Mouse (Mus musculus) embryo, embryonic 11 days (tissue): ENCODE results near the gene Gpr33.
A peak's percentile ranks its signal among the peaks of the same experiment; 100 is the strongest.

Experiments
- DNase-seq: peaks from one replicate; pipeline ENCODE4 v3.0.0-alpha.2; 2015

The Gpr33 gene

GRCm38 (mm10) chr12:52027963-52028362 is at the start of gene Gpr33:
Gene Gpr33 (minus strand): TSS chr12:52028063.
- DNase-seq = no peak

- DNase-seq = no peak
These were observed 21.5 kb upstream of the Gpr33 start for GRCm38 (mm10) chr12:52049324-52049723.

DNA sequence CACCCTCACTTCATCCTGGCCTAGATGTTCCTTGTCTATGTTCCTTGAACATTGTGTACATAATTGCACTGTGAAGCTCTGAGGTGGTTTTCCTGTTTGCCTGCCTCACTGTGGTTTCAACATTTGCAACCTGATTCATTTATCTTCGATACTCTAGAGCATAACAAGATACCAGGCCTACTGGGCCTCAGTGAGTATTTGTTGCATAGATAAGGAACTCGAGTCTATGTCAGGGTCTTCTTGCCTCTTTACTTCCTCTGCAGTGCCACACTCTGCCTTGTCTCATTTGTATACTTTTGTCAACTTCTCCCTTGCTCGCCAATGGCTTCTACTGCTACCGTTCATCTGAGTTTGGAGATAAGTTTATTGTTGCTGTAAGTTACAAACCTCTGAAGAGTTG is 18.5 kb upstream of the Gpr33 start:
- DNase-seq = no peak

DNA sequence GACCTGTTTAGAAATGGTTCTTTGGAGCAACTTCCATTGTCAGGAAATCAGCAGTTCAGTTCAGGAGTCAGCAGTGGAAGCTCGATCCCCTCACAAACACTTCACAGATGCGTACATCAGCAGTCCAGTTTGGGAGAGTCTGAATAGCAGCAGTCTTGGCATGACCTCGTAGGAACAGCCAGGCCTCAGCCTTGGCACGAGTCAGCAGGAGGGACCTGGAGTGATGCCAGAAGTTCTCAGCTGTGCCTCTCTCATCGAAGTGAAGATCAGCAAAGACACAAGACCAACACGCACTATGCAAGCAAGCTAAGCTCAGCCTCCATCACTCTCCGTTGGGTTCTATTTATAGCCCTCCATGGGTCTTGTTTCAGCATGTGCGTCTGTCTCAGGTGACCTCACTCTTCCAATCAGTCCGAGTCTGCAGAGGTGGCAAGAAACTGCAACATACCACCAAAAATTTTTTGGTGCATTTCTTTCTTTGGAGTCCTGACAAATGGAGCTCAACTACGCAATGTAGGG is 15.0 kb upstream of the Gpr33 start:
- no peak for DNase-seq

- peak; percentile 59 for DNase-seq
These were observed 10.5 kb upstream of the Gpr33 start for GRCm38 (mm10) chr12:52038352-52038751.

DNA sequence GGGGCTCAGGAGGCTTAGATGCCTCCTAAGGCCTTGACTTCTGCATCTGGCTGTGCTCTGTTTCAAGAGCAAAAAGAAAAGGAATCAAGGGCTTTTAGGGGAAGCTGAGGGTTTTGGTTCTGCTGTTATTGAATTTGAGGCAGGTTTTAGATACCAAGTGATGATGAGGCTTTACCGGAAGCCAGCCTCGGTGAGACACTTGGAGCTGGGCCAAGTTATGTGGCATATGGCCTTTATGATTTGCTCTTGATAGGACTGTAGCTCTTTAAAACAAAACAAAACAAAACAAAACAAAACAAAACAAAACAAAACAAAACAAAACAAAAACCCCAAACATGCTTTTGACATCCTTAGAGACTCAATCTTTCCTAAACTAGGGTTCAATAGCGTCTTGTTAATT is 7.1 kb upstream of the Gpr33 start:
- no peak for DNase-seq

DNA sequence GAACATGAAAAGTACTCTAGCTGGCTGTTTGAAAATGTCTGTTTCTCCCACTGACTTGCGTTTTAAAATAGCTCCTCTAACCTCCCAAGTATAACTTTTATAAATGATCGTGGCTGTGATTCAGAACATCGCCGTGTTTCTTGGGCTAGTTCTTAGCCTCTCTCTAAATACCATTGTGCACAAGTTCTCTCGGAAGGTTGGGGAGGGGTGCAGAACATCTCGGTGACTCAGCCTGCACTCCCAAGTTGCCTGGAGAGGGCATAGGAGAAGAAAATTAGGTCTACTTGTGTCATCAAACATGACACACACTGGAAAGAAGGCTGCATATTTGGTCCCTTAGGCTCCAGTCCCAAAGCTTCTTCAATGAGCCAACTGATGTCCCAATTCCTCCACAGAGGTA is 4.4 kb upstream of the Gpr33 start:
- DNase-seq = no peak

DNA sequence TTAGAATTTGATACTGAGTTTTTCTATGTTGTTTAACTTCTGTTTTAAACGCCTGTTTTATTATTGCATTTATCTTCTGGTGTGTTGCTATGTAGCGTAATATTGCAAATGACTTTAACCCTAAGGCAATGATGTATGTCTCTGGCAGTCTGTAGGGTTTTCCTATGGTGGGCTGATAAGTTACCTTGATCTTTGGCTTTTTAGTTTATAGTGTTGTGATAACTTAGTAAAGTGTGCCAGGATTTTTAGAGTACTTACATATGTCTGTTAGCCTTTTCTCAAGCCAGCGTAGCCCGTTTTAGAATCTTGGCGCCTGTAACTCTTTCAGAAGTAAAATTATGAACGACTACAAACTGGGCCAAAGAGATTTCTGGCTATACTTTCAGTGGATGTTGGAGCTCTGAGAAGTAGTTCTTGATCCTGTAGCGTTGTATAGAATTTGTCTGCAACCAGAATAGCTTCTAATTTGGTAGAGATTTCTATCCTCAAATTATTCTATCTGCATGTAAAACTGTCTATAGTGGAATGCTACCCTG is 13.3 kb downstream of the Gpr33 start:
- DNase-seq = no peak

GRCm38 (mm10) chr12:52014044-52014443 is 13.8 kb downstream of the Gpr33 start:
- DNase-seq = no peak

DNA sequence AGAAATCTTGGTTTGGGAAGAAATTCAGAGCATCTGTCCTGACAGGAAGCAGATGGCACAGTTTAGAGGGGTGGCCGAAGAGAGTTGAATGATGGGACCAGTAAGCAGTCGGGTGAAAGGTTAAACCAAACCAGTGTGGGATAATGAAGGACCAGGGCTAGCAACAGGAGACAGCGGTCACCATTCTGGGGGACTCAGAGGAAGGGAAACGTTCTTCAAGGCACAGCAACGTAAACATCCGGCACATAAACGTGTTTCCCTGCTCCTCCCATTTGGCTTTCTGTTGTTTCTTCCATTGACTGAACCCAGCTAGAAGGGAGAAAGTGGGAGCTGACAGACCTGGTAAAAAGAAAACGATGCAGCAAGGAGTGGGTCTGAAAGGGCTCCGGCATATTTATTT is 14.6 kb downstream of the Gpr33 start:
- DNase-seq = peak; percentile 28

DNA sequence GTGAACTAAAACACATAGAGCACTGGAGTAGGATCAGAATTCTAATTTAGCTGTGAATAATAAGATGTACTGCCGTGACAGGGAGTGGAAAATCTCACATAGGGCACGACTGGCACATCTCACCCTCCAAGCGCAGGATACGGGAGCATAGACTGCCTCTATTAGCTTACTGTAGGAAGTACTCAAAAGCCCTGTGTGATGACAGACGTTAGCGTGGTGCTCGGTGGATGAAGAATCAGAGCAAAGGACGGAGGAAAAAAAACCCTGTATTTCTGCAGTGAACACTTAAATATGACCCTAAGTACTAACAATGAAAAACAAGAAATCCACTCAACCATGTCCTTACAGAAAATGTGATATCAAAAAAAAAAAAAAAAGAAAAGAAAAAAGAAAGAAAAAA is 15.7 kb downstream of the Gpr33 start:
- no peak for DNase-seq

DNA sequence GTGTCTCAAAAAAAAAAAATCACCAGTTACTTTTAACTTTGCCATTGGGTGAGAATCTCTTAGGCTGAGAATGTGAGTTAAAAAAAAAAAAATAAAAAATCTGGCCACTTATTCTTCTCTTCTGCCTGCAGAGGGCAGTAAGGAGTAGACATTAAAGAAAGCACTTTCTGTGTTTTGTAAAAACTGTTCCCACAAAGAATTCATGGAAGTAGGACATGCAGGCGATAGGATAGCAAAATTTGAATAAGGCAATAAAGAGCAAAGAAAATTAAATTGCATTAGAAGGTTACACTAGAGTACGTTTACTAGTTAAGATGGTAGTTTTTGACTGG is 17.3 kb downstream of the Gpr33 start:
- peak; percentile 78 for DNase-seq

DNA sequence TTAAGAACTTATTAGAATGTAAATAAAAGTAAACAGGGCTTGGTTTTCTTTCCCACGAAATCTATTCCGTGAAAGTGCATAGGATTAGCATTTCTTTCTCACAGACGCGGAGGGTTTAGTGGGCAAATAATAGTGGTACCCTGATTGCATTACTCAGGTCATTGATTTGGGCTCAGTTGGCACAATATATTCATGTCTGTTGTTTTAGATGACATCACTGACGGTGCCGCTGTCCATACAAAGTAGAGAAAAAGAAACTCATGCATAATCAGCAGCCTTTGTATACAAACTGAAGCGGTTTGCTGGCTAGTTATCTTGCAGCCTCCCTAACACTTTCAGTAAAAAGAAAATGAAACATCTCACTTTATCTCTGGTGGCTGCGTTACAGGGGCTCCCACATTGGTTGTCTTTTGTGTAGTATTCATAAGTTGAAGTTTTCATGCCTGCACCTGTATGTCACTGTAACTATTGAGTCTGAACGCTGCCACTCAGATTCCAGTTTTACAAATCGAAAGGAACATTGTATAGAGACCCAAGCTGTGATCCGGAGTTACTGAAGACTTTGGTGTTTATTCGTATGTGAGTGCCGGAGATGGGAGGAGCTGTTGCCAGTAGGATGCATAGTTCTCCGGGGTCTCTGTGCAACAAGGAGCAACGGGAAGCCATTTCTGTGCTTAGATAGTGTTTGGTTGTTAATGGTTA is 17.8 kb downstream of the Gpr33 start:
- peak; percentile 22 for DNase-seq

GRCm38 (mm10) chr12:52006633-52006994 is 21.2 kb downstream of the Gpr33 start:
- no peak for DNase-seq

DNA sequence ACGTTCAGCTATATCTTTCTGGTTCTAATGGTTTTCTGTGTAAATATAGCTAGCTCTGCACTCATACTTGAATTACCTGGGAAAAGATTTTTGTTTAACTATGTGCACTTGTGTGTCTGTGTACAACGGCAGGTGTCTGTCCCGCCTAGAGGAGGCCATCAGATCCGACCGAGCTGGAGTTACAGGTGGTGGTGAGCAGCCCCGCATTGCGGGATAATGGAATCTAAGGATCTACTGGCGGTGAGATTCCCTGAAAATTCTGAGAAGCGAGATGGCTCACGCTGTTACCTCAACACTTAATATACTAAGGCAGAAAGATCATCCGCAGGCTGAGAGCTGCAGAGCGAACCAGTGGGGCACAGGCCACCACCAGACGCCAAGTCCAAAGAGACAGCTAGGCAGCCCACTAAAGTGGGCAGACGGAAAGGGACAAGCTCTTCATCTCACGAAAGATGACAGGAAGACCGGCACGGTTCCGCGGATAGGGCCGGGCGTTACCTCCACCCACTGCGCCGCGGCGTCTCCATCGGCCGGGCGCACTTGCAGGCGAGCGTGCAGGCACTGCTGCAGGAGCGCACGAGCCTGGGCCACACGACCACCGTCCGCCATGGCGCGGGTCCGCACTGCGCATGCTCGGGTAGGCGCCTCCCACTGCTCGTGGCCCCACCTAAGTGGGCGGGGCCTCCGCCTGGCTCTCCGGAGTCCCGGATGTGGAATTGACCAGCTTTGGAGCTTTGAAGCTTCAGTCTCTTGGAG is 21.8 kb downstream of the Gpr33 start, which contains the start of gene Dtd2:
TSS of gene Dtd2 (minus strand) at position 625 of the 756 bp plus-strand sequence.
- peak; percentile 94 for DNase-seq

GRCm38 (mm10) chr12:52002746-52003145 is 25.1 kb downstream of the Gpr33 start:
- no peak for DNase-seq

- peak; percentile 80 for DNase-seq
These were observed 26.3 kb downstream of the Gpr33 start for GRCm38 (mm10) chr12:52001544-52001943.

DNA sequence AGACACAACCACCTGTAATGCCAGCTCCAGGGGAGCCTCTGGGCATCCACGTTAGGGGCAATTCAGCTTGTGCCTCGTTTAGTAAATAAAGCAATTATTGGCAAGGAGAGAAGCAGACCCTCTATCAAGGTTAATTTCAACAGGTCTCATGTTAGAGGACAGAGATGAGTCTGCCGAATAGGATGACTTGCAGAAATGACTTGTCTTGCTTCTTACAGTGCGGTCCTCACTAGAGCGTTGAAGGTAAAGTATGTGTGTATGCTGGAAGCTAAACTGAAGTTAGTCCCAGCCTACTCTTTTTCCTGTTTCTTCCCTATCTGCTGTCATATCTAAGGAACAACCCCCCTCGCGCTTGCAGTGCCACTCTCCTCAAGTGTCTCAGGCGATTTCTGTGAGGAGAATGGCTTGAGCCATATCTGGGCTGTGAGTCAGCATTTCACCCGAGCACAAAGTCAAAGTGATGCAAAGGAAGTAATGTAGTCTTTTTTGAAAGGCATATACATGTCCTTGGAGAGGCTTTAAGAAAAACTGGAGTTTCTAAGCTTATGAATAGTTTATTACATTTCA is 29.4 kb downstream of the Gpr33 start:
- DNase-seq = no peak

DNA sequence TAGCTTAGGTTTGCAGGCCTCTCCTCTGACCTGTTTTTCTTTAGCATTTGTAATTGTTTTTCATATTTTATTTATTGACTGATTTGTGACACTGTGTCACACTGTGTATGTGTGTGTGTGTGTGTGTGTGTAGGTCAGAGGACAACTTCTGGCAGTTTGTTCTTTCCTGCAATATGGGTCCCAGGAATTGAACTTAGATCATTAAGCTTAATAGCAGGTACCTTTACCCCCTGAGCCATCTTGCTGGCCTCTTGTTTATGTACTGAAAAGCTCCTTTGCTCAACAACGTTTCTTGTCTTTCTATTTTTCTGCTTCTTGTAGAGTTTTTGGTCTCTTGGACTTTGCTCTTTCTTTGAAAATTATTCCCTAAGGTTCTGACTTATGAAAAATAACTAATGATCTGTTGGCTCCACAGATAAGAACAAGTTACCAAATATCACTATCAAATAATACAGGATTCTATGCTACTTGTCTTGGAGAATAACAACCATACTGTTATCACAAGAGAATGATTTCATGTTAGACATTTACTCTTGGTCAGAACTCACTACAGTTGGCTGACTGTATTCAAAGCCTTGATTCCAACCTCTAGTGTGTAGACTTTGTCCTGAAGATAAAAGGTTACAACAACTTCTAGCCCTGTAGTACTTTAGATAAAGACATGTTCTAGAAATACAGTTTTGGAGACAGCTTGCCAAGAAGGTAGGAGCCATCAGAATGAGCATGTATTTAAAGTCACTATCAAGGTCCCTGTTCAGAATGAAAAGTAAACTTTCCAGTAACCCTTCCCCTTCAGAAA is 31.9 kb downstream of the Gpr33 start:
- no peak for DNase-seq

DNA sequence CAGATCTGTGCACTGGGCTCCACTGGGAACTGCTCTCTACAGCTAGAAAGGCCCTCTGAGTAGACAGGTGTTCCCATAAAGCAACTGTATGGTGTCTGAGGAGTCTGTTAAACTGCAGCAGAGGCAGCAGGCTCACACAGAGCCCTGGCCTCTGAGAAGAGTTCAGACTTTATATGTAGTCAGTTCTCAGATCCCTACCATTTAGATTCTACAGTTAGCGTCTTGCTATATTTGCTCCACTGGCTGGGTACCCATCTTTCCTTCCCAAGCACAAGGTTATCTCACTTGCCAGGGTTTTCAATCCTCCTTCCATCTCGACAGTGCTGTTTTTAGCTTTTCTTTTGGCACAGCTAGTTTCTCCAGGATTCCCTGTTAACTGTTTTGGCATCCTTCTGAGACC is 37.2 kb downstream of the Gpr33 start:
- DNase-seq = no peak

DNA sequence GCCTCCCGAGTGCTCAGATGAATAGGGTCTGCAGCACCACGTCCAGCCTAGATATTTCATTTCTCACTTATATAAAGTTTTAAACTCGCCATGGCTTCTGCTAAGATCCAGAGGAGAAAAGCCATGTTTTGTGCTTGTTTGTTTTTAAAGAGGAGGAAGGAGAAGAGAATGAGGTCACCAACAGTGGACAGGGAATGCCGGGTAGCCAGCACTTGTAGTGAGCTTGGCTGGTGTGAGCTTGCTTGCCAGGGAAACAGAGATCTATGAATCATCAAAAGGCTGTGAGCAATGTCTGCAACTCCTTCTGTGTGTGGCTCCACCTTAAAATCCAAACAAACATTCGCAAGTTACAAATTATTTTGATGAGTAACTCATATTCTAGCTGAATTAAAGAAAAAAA is 39.3 kb downstream of the Gpr33 start:
- no peak for DNase-seq

DNA sequence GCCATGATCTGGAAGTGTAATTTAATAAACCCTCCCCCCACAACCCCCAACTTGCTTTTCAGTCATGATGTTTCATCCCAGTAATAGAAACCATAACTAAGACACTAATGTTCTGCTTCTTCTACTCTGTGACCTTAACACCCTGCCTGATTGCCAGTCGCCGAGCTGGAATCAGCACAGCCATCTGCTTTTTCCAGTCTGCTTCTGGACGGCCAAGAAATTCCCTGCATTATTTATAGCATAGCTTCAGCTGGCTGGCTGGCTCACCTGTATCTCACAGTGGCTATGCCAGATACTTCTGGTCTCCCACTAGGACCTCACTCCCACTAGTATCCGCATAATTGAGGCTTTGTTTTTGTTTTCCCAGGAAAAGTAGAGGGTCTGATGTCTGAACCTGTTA is 42.0 kb downstream of the Gpr33 start:
- no peak for DNase-seq

- DNase-seq = no peak
These were observed 42.6 kb downstream of the Gpr33 start for GRCm38 (mm10) chr12:51985163-51985748.
